Mouse (Mus musculus): ENCODE data around the gene Sh2d5. TPM values are rescaled to one million over a fixed set of nuclear protein-coding genes. Genes with fewer than 3 reads are reported as not detected.

Gene Sh2d5
- total RNA-seq, 1 experiment from 2014 or later = 24.7 TPM

DNA sequence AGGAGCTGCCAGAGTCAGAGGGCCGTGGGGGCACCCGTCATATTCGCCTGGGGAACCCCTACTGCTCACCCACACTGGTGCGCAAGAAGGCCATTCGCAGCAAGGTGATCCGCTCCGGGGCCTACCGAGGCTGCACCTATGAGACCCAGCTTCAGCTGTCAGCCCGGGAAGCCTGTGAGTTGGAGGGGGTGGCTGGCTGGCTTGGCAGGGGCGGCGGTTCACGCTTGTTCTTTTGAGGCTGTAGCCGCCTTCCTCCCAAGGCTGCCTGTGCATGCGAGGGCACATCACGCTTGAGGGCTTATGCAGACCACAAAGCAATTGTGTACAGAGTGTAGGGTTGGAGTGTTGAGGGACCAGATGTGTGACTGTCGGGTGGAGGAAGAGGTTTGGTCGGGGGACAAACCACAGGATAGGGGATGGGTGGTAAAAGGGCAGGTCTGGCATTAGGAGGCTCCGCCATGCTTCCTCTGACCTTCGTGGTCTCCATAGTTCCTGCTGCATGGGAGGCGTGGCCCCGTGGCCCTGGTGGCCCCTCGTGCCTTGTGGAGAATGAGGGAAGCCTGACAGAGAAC lies 7.0 kb downstream of the Sh2d5 start:
- peak; percentile 73 for ATAC-seq (replicated peaks; ENCODE audit: low read depth, poor library complexity, severe bottlenecking)

DNA sequence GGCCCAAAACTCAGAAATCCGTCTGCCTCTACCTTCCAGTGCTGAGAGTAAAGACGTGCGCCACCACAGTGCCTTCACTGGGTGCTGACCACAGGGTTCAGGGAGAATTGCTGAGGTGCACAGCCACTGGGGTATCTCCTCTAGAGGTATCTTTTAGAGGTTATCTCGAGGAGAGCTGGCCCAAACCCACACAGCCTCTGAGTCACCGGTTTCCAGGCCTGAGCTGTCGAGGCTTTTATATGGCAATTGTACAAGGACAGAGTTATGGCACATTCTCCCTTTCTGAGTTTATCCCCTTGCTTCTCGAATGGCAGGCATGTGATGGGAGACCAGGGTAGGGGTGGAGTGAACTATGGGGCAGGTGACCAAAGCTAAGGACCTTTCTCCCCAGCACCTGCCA lies 8.5 kb downstream of the Sh2d5 start:
- ATAC-seq (replicated peaks; ENCODE audit: low read depth, poor library complexity, severe bottlenecking) = no peak

GRCm38 (mm10) chr4:138259482-138259881 lies 9.3 kb downstream of the Sh2d5 start:
- ATAC-seq (replicated peaks; ENCODE audit: low read depth, poor library complexity, severe bottlenecking) = peak; percentile 50

- ATAC-seq (replicated peaks; ENCODE audit: low read depth, poor library complexity, severe bottlenecking) = peak; percentile 36
Observed at GRCm38 (mm10) chr4:138261843-138262681, 11.9 kb downstream of the Sh2d5 start.

DNA sequence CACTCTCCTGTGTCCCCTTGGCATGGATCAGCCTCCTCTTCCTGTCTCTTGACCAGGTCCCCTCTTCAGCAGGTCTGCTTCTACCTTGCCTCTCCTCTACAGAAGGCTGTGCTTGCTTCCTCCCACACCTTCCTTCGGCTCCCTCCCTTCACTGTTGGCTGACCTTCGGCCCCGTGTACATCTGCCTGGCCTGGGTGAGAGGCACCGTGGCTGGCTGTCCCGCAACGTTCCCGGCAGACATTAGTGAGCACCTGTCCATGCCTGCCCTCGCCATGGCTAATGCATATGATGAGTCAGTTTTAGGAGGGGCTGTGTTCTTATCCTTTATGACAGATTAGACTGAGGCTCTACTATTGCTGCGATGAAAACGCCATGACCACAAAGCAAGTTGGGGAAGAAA lies 17.7 kb downstream of the Sh2d5 start:
- no peak for ATAC-seq (replicated peaks; ENCODE audit: low read depth, poor library complexity, severe bottlenecking)

GRCm38 (mm10) chr4:138272011-138272997 lies 22.1 kb downstream of the Sh2d5 start:
- no peak for ATAC-seq (replicated peaks; ENCODE audit: low read depth, poor library complexity, severe bottlenecking)

DNA sequence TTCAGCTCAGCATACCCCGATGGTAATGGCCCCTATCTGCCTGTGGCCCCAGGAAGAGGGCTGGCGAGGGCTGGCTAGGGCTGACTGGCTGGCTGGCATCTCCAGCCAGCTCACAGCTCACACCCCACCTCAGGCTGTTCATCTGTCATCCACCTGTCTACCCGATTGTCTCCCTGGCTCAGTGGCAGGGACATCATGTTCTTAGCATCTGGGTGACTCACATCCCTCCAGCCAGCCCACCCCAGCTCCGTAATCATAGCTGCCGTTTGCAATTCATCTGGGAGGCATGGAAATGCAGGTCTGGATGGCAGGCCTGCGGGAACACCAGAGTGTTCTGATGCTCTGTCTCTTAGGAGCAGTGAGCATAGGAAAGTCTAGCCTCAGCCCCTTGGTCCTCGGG lies 28.1 kb downstream of the Sh2d5 start:
- ATAC-seq (replicated peaks; ENCODE audit: low read depth, poor library complexity, severe bottlenecking) = no peak

- ATAC-seq (replicated peaks; ENCODE audit: low read depth, poor library complexity, severe bottlenecking) = peak; percentile 99
Observed at GRCm38 (mm10) chr4:138282834-138283233, 32.6 kb downstream of the Sh2d5 start.

- ATAC-seq (replicated peaks; ENCODE audit: low read depth, poor library complexity, severe bottlenecking) = no peak
Observed at GRCm38 (mm10) chr4:138286411-138286810, 36.2 kb downstream of the Sh2d5 start.

DNA sequence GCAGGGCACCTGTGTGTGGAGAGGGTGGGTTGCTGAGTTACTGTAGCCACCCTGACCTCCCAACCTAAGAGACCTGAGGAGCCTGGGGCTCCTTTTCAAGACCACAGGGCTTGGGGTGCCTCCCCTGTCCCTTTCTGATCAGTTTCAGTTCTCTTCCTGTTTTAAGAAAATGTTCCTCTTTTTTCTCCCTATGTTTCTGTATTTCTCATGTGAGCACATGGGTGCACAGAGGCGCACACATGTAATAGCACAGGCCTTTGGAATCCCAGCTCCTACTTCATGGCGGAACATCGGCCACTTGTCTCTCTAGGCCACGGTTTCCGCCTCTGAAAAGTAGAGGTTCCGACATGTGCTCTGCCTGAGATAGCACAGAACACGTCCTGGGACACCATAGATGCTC lies 38.5 kb downstream of the Sh2d5 start:
- ATAC-seq (replicated peaks; ENCODE audit: low read depth, poor library complexity, severe bottlenecking) = peak; percentile 48; the same call in 1 of the 2 replicates

DNA sequence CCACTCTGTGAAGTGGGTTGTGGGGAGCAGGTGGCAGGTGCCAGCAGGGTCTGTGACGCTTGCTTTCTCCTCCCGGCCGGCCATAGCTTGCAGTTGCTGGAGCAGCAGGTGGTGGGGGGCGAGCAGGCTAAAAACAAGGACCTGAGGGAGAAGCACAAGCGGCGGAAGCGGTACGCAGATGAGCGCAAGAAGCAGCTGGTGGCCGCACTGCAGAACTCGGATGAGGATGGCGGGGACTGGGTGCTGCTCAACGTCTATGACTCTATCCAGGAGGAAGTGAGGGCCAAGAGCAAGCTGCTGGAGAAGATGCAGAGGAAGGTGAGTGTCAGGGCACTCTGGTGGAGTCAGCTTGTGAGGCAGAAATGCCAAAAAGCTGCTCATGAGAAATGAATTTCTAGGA lies 41.8 kb downstream of the Sh2d5 start:
- no peak for ATAC-seq (replicated peaks; ENCODE audit: low read depth, poor library complexity, severe bottlenecking)

DNA sequence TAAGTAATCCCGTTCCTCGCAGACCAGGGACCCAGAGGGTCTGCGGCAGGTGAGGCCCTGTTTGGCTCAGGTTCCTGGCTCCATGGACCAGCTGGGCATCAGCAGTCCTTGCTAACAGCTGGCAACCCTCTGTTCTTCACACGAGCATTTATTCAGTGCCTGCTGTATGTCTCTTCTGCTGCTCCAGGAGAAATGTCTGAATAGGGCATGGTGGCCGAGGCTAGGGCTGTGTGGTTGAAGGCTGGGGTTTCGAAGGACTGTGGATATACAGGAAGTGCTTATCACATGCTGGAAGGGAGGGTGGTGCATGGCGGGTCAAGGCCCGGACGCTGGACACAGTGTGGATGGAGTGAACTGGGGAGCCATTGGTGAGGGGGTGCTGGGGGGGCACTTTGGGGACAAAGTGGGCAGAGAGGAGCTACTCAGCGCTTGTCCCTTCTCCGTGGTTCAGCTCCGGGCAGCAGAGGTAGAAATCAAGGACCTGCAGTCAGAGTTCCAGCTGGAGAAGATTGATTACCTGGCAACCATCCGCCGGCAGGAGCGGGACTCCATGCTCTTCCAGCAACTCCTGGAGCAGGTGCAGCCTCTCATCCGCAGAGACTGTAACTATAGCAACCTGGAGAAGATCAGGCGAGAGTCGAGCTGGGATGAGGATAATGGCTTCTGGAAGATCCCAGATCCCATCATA lies 43.2 kb downstream of the Sh2d5 start:
- no peak for ATAC-seq (replicated peaks; ENCODE audit: low read depth, poor library complexity, severe bottlenecking)

- ATAC-seq (replicated peaks; ENCODE audit: low read depth, poor library complexity, severe bottlenecking) = no peak
Observed at GRCm38 (mm10) chr4:138293949-138294550, 43.8 kb downstream of the Sh2d5 start.

- ATAC-seq (replicated peaks; ENCODE audit: low read depth, poor library complexity, severe bottlenecking) = no peak
Observed at GRCm38 (mm10) chr4:138301271-138301780, 51.1 kb downstream of the Sh2d5 start.

DNA sequence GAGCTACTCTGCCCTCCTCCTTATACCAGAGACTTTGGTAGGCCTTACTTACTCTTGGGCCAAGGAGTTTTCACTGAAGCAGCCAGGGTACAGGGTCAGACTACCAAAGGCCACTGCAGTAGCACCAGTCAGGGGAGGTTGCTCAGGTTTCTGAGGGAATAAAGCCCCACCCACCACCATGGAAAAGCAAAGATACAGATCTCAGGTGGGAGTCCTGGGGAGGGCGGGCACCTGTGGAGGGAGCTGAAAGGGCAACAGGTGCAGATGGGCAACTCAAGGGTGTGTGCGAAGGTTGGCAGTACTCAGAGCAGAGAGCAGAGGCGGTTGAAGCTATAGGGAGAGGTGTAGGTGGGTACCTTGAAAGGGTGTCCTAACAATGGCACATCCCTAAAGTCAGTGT lies 52.8 kb downstream of the Sh2d5 start:
- no peak for ATAC-seq (replicated peaks; ENCODE audit: low read depth, poor library complexity, severe bottlenecking)

DNA sequence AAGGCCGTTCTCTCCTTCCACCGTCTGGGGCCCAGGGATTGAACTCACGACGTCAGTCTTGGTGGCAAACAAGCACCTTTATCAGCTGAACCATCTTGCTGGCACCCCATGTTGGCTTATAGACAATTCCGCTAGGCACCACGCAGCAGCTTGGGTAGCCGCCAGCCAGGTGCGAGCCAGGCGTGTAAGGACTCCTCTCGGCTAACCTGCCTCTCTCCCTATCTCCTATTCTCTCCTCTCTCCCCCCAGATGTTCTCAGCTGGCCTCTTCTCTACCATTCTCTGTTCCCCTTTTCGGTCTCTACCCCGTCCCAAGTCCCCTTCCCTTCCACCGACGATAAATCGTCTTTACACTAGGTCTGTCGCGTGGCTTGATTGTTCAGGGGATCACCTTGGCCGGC lies 53.5 kb downstream of the Sh2d5 start:
- ATAC-seq (replicated peaks; ENCODE audit: low read depth, poor library complexity, severe bottlenecking) = peak; percentile 6; the same call in 1 of the 2 replicates

DNA sequence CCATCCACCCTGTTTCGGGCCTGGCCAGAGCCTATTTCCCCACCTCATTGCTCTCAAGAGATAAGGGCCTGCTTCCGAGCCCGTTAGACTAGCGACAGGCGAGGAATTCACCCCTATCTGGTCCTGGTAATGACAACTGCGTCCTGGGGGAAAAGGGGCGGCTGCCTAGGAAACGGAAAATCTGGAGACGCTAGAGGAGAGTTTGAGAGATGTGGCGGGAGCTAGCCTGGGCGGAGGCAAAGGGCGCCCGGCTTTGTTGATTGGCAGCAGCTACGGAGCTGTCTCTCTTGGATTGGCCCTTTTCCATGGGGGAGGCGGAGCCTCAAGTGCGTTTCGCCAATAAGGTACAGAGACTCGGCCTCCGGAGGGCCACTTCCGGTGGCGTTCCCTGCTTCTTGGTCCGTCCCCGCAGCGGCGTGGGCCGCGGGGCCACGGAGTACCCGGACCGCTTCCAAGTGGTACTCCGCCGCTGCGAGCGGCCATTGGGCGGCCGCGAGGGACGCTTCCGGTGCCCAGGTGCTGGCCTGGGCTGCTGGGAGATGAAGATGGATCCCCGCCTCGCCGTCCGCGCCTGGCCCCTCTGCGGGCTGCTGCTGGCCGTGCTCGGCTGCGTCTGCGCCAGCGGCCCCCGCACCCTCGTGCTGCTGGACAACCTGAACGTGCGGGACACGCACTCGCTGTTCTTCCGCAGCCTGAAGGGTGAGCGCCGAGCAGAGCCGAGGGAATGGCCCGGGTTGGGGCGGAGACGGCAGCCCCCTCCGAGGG lies 54.3 kb downstream of the Sh2d5 start, which contains the start of gene Ddost:
Ddost (plus strand) TSS at position 391 of the 765 bp plus-strand sequence.
- ATAC-seq (replicated peaks; ENCODE audit: low read depth, poor library complexity, severe bottlenecking) = peak; percentile 95

- no peak for ATAC-seq (replicated peaks; ENCODE audit: low read depth, poor library complexity, severe bottlenecking)
Observed at GRCm38 (mm10) chr4:138307025-138307424, 56.8 kb downstream of the Sh2d5 start.
